Mouse (Mus musculus): Measurements from ENCODE around the gene Wdr25.

Wdr25 gene

GRCm38 (mm10) chr12:108932113-108932512, 38.7 kb downstream of the Wdr25 start:
- intact Hi-C loops (cut with DNase I) = no loop called here

DNA sequence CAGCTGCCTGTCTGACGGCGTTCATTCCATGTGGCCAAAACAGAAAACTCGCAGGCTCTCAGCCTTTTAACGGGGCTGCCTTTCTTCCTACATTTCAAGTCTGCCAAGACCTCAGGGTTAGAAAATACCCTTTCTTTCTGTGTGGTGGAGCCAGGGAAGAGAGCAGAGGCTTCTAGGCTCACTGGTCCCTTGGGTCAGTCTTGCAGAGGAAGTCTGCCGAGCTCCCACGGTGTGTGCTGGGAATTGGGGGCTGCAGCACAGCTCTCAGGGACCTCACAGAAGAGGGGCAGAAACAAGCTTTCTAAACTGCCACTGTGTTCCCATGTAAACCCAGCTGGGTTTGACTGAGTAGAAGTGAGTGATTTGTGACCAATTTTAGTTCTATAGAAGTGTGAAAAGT, 40.8 kb downstream of the Wdr25 start:
- intact Hi-C loops (cut with DNase I) = no loop called here

- intact Hi-C loops (cut with DNase I) = no loop called here
Observed at GRCm38 (mm10) chr12:108936834-108937233, 43.4 kb downstream of the Wdr25 start.

DNA sequence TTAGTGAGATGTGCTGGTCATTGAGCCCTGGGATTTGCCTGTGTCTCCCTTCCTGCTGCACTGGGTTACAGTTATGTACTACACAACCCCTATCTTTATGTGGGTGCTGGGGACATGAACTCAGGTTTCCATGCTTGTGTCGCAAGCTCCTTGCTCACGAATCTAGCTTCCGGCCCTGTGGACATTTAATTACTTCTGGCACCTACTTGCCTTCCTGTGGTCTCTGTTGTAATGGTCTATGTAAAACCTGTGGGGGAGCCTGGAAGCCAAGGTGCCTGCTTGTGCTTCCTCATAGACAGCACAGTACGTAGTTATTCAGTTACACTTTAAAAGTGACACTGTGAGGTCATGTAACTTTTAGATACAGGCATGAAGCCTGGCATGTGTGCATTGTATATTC, 44.1 kb downstream of the Wdr25 start:
- intact Hi-C loops (cut with DNase I) = no loop called here

DNA sequence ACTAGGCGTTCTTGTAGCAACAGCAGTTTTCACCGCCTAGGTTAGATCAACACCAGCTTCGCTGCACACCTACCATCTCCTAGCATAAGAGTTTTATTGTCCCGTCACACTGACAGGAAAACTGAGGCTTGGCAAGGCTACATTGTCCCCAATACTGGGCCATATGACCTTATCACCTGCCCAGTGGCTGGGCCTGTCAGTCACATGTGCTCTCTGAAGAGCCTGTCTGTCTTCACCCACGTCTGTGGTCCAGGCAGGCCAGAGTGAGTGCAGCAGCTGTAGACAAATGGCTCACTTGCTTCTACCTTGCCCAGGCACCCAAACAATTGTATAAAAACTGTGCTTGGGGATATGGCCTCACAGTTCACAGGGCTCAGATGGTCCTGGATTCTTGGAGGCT, 45.4 kb downstream of the Wdr25 start:
- intact Hi-C loops (cut with DNase I) = no loop called here

- intact Hi-C loops (cut with DNase I) = no loop called here
Observed at GRCm38 (mm10) chr12:108939317-108939716, 45.9 kb downstream of the Wdr25 start.

GRCm38 (mm10) chr12:108940255-108940654, 46.8 kb downstream of the Wdr25 start:
- intact Hi-C loops (cut with DNase I) = no loop called here

- intact Hi-C loops (cut with DNase I) = no loop called here
Observed at GRCm38 (mm10) chr12:108941282-108941681, 47.9 kb downstream of the Wdr25 start.

- intact Hi-C loops (cut with DNase I) = no loop called here
Observed at GRCm38 (mm10) chr12:108942203-108942923, 48.9 kb downstream of the Wdr25 start.

GRCm38 (mm10) chr12:108953011-108953550, 59.6 kb downstream of the Wdr25 start:
- intact Hi-C loops (cut with DNase I) = no loop called here

- intact Hi-C loops (cut with DNase I) = no loop called here
Observed at GRCm38 (mm10) chr12:108953838-108954237, 60.4 kb downstream of the Wdr25 start.

DNA sequence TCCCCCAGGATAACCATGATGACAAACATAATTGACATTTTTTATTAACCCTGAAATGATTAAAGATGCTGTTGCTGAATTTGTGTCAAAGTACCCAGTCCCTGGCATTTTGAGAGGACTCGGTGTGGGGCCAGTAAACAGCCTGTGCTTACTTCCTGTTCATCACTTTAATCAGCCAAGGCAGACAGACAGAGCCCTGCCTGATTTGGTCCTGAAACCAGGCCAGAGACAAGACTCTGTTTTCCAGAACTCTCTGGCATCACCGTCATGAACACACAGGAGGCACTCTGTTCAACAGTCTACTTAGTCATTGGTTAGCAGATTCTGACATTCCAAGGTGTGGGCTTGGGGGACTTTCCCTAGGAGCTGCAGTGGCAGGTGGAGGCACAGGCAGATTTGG, 61.0 kb downstream of the Wdr25 start:
- intact Hi-C loops (cut with DNase I) = no loop called here

DNA sequence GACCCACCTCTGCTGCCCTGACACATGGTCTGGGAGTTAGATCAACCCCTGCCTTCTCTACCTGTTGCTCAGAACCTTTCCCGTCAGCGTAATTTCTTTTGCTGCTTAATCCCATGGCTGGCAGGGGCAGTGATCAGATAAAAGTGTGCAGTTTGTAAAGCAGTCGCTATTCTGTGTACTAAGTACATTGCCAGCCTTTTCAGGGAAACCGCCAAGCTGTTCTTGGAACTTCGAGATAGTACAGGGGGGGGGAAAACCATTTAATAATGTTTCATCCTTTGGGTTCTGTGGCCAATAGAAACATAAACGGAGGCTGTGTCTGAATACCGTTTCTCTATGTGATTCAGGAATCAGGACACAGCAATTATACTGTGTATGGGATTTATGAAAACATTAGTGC, 65.1 kb downstream of the Wdr25 start:
- intact Hi-C loops (cut with DNase I) = no loop called here

DNA sequence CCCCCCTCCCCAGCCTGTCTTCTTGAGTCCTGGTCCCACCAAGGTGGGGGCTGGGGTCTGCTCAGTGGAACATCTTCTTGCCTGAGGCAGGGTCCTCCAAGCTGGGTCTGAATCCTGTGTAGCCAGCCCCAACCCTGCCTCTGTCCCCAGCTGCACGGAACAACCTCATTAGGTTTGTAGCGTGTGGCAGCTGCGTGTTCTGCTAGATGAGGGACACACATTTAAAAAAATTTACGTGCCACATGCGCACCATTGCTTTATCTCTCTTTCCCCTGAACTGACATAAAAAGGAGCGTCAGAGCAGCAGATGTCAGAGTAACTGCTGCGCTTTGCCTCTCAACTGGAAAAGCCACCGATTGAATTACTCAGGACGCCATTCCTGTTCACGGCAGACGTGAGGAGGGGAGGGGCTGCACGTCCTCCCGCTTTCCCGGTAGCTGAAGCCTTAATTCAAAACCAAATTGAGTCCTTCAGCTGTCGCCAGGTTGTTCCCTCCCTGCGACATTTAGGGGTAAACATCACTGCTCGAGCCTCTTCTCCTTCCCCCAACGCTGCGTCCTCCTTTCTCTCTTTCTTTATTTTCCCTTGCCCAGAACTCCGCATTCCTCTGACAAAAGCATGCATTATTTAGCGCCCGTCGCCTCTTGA, 65.7 kb downstream of the Wdr25 start:
- intact Hi-C loops (cut with DNase I) = no loop called here

- intact Hi-C loops (cut with DNase I) = no loop called here
Observed at GRCm38 (mm10) chr12:108959639-108960219, 66.3 kb downstream of the Wdr25 start.

DNA sequence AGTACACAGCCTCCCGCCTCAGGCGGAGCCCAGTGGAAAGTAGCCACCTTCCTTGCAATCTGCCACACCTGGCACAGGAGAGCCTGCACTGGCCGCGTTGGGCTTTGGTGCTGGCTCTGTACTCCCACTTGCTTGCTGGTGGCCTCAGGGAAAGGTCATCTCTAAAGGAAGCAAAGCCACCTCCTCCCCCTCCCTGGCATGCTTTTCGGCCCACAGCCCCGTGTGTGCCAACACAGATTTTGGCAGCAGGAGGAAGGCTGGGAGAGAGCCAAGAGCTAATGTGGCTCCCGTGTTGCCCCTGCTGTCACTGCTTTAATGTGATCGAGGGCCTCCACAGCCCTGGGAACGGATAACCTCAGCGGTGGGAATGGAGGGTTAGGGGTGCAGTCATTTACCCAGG, 66.8 kb downstream of the Wdr25 start:
- intact Hi-C loops (cut with DNase I) = no loop called here

- intact Hi-C loops (cut with DNase I) = no loop called here
Observed at GRCm38 (mm10) chr12:108967631-108968030, 74.2 kb downstream of the Wdr25 start.

DNA sequence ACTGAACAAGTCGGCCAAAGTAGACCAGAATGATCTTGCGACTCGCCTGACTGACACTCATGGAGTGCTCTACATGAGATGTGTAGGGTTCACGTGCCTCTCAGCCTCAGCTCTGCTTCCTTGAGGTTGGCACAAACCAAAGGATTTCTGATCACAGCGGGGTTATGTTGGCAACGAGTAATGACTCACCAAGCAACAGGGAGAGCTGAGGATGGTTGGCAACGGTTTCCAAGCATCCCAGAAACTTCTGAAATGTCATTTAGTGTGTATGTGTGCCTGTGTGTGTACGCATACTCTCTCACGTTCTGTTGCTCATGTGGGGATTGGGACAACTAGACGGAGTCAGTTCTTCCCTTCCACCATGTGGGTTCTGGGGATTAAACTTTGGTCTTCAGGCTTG, 74.6 kb downstream of the Wdr25 start:
- intact Hi-C loops (cut with DNase I) = no loop called here

GRCm38 (mm10) chr12:108971446-108971845, 78.0 kb downstream of the Wdr25 start:
- intact Hi-C loops (cut with DNase I) = no loop called here

DNA sequence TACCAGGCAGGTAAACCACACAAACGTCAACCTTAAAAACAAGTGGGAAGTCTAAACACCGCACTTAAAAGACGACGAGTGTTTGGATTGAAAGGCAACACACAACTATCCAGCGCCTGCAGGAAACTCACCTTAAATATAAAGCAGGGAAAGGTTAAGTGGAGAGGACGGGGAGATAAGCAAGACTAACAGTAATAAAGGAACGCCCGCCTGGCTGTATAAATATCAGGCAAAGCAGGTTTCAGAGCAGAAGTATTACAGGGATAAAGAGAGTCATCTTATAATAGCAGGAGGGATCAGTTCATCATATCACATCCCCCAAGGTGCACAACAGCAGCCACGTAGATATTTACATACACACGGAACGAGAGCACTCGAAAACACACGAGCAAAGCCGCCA, 78.8 kb downstream of the Wdr25 start:
- intact Hi-C loops (cut with DNase I) = no loop called here

DNA sequence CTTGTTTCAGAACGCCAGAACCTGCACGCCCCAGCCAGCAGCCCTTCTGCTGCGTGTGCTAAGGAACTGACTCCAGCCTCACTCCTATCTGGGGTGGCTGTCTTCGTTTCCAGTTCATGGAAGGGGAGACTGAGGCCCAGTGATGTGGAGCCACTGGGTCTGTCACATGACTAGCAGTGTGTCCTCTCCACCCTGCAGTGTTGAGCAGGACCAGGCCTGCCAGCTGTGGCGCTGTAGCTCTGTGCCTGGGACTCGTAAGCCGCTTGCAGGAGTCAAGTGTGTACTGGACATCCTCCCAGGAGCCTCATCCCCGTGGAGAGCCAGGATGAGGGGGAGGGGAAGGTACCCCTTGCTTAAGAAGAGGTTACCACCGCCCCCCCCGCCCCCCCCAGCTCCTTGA, 86.5 kb downstream of the Wdr25 start:
- intact Hi-C loops (cut with DNase I) = no loop called here

GRCm38 (mm10) chr12:108981941-108982683, 88.7 kb downstream of the Wdr25 start:
- intact Hi-C loops (cut with DNase I) = no loop called here
